Mouse (Mus musculus) v-Abl transformed pro-B cells (cell line): ENCODE data around the gene Rbm20.

ENCODE experiments used
- in situ Hi-C, 2 experiments: fragments of 400-800 bp; cut with MboI; formaldehyde crosslinking; loops; one replicate each; pipeline ENCODE4 v1.15.1; 2025; ENCODE audit not compliant: unreplicated experiment in 2 of 2

Gene Rbm20

DNA sequence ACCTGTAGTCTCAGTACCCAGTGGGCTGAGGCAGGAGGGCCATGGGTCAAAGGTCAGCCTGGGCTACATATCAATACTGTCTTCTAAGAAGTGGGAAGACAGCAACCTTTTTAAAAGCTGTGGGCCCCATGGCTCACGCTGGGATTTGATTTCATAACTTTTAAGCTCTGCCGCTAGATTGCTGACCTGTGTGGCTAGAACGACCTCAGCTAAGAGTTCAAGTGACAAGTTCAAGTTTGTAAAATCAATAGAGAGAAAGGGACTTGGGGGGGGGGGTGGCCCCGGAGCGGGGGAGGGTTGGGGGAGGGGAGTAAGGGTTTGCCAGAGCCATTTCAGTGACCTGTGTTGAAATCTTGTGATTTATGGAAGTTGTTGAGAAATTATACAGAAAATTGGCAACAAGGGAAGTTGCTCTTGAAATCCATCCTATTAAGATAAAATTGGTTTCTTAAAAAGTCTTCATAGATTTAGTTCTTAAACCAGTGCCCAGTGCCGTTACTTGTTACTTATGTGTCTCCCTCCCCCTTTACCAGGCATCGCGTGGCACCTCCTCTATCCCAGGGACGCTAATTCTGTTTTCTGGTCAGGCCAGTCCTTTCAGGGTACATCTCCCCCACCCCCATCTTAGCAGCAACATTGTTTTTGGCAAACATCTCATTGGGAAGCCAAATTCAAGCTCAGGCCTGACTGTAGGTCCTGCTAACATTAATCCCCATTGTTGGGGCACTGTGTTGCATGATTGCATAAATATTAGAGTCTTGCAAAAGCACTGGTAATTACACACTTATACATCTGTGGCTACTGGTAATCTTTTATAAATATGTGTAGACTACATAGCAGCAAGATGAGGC lies 103.9 kb downstream of the Rbm20 start:
- in situ Hi-C loops, result no loop called here

DNA sequence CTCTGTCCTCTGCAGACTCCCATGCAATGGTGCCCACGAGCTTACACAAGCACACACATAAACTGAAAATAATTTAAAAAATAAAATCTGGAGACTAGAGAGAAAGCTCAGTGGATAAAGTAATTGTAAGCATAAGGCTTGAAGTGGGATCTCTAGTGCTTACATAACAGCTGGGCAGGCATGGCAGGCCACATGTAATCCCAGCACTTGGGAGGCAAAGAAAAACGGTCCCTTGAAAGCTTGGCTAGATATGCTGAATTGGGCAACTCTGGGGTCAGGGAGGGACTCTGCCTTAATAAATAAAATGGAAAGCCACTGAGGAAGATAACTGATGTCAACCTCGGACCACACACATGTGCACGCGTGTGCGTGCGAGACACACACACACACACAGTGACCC lies 104.7 kb downstream of the Rbm20 start:
- in situ Hi-C loops, result no loop called here

DNA sequence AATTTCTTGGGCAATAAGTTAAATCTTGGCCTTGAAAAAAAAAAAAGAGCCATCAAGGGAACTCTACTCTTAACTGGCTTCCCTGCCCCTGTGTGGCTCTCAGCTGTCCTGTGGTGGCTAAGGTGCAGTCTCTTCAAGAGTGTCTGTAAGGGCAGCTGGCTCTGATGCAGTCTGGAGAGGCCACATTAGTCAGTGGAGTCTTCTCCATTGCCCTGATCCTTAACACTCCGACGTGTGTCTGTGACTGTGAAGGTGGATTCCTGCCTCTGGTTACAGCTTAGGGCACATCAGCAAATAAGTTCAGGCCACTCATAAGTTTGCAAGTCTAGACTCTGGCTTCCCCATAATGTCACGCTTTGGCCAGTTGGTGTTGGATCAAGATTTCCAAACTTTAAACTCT lies 108.2 kb downstream of the Rbm20 start:
- in situ Hi-C loops, result no loop called here

DNA sequence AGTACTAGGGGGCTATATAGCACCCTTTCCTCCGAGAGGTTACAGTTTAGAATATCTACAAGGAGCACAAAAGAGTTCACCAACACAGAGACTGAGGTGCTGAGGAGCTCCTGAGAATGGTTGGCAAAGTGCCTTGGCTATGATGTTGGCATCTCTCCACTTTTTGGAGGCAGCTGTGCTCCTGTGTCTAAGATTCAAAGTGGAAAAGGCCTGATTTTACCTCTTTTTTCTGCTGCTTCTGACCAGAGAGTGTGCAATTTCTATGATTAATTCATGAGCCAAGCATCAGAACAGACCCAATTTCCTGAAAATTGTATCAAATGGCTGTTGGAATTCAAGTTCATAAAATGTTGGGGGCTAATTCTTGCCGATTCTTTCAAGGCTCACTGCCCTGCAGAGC lies 109.1 kb downstream of the Rbm20 start:
- in situ Hi-C loops, result no loop called here

DNA sequence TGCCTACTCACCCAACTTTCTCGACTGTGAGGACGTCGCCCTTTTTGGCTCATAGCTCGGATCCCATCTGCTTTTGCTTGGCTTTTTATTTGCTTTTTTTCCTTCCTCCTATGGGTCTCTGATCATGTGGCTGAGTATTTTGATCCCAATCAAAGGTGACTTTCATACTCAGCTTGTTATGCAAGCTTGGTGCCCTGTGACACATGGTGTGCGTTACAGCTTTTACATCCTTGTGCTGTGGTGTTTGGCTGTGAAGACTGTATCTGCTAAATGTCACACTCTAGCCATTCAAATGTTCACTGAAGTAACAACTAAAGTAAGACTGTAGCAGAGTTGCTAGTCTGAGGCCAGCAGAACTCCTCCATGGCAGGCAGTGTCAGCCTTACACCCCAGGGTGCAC lies 109.7 kb downstream of the Rbm20 start:
- in situ Hi-C loops, result no loop called here

DNA sequence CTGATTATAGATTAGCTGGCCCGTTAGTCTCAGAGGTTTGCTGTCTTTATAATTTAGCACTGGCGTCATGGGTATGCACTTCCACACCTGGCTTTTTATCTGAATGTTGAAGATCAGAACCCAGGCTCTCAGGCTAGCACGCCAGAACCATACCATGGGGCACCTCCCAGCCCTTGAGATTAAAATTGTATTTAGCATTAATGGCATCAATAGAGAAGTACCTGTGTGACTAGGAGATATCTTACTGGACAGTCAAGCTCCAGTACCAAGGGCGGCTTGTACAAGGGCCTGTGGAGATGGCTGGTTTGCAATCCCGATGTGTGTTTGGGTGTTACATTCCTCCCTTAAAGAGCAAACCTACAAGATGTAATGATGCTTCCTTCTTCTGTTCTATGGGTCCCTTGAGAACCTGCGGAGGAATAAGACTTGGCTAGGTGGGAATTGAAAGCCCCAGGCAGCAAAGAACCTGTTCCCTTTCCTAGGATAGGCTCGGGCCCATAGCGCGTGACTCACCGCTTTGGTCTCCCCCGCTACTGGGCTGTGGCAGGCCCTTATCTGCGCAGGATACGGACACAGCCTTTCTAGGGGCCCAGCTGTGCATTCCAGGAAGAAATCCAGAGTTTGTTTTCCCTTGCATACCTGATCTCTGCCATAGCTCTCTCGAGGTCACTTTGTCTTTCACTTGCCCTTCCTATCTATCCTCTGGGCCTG lies 111.7 kb downstream of the Rbm20 start:
- in situ Hi-C loops, result no loop called here

DNA sequence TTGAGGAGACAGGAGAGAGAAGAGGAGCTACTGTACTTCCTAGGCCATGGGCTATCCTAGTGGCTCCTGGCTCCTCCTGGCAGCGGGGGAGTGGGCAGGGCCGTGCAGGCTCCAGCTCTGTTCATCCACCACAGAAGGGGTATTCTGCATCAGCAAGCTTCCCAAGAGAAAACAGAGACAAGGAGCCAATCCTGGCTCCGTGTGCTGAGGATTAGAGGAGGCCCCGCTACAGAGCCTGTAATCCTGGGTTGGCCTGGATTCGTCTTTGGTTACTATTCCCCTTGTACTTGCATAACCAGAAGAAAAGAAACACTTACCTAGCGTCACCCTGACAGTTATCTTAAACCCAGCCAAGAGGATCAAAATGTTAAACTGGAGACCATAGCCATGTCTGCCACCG lies 112.5 kb downstream of the Rbm20 start:
- in situ Hi-C loops, result no loop called here

DNA sequence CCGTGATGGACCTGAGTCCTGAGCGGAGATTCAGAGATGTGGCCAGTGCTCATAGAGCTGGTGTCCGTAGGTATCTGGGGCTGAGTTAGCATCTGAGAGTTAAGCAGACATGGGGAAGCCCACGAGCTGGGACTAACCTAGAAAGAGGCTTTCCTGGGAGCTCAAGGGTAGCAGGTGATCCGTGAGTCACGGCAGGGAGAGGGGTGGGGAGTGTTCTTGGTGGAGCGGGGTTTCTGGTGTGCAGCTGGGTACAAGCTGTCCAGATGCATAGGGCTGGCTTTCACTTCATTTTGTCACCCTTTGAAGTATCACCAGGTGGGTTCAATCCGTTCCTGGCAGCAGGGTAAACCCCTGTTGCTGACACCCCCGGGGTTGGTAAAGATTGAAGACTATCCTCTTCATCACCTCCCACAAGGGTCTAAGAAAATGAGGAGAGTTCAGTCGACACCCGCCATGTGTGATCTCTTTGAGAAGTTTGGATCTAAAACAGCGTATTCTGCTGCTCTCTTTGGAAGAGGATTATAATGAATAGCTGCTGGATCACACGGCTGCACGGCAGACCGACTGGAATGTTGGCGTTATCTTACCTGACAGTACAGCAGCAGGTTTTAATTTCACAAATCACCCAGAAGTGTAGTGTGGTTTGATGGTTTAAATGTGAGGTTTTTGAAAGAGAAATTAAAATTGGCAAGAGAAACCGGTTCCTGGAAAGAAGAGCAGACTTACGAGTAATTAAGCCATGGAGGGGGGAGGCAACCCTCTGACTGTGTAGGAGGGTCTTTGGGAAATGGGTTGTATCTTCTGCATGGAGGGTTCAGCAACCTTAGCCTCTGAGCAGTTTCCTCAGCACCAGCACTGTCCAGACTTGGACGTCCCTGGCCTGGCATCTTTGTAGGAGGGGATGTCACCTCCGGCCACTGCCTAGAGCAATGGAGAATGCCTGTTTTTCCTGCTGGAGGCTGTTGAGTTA lies 114.9 kb downstream of the Rbm20 start:
- in situ Hi-C loops, result no loop called here

DNA sequence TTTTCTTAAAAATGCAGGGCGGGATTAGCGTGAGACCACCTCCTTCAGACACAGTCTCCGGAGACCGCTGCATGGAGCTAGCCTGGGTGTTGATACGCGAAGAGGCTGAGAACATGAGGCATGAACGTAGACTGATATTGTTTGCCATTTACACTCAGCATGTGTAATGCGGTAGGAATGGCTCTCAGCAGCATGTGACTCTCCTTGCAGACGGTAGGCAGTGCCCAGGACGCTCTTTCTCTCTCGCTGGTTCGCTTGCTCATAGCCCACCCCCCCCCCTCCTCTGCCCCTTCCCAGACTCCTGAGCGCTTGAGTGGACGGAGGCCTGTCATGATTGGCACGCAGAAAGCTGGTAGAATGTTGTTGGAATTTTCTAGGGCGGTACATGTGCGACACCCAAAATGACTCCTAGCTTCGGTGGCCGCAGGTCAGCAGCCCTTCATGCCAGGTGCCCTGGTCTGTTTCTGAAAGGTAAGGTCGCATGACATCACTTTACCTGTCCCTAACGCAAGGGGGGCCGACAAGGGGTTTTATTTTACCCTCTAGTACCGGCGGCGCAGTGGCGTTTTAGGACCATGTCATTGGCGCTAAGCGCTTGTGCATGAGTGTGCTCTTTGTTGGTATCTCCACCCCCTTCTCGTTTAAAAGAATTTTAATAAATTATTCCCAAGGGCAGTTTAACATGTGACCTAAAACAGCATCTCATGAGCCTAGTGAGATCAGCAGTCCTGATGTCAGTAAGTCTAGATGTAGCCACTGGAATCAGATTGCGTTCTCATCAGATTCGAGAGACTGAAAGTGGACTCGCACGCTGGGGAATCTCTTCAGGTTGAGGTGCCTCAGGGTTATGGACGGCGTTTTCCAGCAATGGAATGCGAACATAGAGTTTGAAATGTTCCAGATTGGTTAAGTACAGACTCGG lies 116.1 kb downstream of the Rbm20 start:
- in situ Hi-C loops, result no loop called here

DNA sequence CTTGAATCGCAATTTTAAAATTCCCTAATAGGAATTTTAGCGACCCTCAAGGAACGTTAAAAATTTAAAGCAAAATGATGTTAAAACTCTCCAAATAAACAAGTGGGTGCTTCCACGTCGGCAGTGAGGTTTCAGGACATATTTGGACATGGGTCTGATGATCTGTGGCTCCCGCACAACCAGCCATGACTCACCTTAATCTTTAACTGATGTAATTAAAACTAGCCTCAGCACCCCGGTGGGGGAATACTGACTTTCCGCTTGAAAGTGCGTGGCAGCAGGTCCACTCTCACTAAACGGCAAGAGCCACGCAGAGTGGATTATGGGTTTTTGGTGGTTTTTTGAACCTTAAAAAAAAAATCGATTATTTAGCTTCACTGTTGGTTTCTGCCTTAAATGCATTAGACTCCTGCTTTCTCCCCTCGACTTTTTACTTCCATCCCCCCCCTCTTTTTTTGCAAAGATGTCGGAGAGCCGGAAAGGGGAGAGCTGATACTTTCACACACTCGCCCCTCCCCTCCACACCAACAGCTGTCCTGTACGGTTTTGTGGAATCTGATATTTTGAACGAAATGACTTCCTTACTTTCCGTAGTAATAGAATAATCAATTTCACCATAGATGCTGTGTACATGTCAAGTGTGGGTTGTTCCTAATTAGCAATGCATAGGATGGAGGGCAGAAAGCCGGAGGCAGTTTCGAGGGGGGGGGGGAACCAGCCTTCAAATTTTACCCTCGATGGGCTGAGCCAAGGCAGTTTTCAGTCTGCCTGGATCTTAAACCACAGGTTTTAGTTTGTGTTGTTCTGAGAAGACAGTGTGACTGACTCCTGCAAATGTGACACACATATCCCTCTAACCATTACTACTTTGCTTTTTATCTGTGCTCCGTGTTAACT lies 117.1 kb downstream of the Rbm20 start:
- in situ Hi-C loops, result no loop called here

DNA sequence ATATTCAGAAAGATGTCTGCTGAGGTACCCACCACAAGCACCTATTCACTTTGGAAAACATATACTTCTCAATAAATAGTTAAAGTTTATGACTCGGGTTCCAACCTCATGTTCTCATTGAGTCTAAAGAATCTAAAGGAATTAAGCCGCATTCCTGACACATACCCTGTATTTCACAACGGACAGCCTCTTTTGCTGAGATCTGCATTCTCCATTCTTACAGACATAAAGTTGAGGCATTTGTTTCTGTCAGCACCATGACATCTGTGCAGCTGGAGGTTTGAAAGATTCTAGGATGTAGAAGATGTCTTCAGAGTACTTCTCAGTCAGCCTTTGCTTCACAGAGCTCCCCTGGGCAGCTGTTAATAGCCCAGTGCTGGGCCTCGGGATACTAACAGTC lies 117.9 kb downstream of the Rbm20 start:
- in situ Hi-C loops, result no loop called here

DNA sequence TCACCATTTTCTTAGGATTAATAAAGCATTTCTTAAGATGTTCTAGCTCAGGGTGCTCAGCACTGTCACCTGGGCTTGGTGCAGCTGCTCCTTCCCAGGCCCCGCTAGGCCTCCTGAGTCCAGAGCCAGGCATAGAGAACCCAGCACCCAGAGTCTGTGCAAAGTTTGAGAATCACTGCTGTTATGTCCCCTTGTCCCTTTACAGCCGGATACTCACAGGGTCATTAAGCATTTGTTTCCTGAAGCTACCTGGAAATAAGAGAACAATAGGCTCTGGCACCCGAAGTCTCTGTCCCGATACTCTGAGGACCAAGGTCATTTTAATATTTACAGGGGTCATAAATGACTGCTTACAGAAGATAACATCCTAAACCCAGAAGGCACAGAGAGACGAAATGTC lies 118.9 kb downstream of the Rbm20 start:
- in situ Hi-C loops, result no loop called here

DNA sequence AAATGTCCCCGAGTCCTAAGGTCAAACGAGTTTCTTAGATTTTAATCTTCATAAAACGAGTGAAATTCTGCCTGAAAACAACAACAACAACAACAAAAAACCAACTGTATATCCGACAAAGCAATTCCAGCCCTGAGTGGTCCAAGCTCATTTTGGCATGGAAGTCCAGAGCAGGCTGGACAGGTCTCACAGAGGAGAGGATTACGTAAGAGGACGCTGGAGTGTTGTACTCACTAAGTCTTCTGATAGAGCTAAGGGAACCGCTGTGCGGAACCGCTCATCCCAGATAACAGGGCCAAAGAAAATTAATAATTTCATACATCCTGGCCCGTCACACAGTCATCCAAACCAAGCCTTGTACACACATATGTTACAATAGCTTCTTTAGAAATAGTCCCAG lies 120.7 kb downstream of the Rbm20 start:
- in situ Hi-C loops, result no loop called here

DNA sequence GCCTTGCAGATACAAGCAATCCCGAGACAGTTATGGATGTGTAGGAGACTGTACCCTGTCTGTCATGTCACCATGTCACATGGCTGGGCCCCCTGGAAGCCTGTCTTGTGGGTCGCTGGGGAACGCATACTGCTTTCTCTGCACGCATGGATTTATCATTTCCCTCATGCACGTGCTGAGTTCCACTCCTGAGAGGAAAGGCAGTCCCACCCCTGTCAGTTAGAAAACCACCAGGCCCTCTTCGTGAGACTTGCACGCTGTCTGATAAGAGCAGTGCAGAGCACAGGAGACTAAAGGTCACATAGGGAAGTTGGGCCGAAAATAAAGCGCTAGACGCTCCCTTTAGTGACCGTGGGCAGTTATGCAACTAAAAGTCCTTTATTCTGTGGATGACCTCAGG lies 122.8 kb downstream of the Rbm20 start:
- in situ Hi-C loops, result no loop called here

DNA sequence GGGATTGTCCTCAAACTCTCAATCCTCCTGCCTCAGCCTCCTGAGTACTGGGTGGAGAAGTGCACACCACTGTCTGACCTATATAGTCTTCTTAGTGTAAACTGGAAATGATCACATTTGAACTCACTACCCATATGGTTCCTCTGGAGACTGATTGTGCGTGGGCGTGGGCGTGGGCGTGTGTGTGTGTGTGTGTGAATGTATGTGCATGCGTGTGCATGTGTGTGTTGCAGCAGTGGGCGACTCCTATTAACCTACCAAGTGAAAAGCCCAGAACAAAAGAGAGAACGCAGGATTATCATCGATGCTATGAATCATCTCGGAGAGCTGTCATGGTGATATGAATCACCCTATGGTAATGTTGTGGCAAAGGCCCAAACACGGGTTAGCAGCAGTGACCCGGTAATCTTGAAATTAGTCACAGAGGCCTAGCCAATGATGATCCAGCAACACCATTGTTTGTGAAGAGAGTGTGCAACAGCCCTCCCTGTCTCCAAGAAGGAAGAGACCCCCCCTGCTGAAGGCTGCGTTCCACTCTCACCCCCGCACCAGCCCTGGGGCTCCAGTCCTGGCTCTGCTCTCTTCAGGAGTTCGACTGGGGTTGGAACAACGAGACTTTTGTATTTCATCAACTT lies 123.4 kb downstream of the Rbm20 start:
- in situ Hi-C loops, result no loop called here

DNA sequence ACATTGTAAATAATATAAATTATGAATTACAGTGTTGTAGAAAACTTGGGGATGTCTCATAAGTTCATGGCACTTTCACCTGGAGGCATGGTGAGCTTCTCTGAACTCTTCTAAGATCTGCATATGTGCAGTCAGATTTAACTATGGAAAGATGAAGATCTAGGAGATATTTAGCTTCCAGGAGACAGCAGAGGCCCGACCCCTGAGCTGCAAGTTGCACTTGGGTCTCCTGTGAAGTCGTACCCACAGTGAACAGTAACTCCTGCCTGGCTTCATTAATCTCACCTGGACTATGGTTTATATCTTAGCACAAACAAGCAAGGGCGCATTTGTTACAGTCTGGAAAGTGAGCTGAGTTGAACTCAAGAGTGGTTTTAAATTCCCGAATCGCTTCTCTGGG lies 124.3 kb downstream of the Rbm20 start:
- in situ Hi-C loops, result no loop called here

DNA sequence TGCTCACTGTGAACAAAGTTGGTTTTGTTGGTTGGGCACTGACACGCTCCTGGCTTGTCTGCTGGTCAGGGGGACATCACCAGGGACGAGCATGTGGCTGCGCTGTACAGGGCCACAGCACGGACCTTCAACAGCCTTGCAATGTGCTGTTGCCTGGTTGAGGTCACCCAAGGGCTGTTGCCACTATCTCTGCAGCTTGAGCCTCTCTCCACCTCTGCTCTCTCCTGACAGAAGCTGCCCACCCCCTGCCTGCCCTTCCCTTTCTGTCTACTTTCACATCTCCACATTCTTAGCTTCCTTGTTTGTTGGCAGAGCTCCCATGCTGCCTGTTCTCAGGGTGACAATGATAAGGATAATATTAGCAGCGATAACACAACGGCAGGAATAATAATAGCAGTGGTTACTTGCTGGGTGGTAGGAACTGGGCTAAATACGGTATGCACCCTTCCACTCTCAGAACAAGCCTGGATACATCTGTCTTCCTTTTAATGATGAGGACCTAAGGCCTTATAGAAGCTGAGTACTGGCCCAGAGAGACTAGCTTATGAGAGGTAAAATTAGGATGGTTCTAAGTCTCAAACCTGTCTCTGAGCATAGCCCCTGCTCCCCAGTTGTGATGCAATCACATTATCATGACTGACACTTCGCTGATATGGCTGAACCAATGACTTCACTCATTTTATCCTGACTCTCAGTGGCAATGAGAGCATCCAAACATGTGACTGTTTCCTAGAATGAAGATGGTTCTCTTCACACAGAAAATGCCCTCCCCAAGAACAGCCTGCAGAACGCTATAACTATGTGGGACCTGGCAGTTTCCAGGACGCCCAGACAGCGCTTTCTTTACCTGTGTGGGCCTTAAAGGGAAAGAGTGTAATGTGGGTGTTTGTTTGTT lies 124.9 kb downstream of the Rbm20 start:
- in situ Hi-C loops, result no loop called here

DNA sequence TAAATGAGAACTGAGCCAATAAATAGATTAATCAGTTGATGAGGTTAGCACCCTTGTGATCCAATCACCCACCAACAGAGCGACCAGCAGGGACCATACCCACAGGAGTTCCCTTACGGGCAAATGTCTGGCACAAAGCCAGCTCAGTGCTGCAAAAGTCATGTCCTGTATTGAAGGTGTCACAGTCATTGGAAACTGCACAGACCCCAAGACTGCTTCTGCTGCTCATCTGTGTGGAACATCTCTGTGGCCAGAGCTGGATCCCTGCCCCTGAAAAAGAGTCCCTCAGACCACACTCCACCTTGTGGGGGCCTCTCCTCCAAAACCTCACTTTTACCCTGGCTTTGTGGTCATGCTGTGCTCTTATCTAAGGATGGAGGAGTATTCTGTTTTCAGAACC lies 126.8 kb downstream of the Rbm20 start:
- in situ Hi-C loops, result no loop called here
